Mouse (Mus musculus) neural tube, embryonic 12.5 days (tissue): ENCODE results near the gene Nrde2. TPM values are rescaled to one million over a fixed set of nuclear protein-coding genes. Genes with fewer than 3 reads are reported as not detected.

Experiments used
- ATAC-seq: fragments of 200-750 bp; cut with Nextera tagmentation; 2 replicates; pipeline ENCODE4 v1.8.0; 2017; ENCODE audit warnings: low read depth, mild to moderate bottlenecking, moderate TSS enrichment, moderate library complexity; ENCODE audit not compliant: low FRiP score
- H3K27ac ChIP-seq: fragments of 300-500 bp; sonication (generic); 2 replicates; pipeline ENCODE4 v1.5.1; 2016
- H3K27me3 ChIP-seq: fragments of 300-500 bp; sonication (generic); replicated peaks from 2 replicates; pipeline ENCODE4 v1.6.1; 2016; ENCODE audit warnings: mild to moderate bottlenecking
- H3K36me3 ChIP-seq: fragments of 300-500 bp; sonication (generic); 2 replicates; pipeline ENCODE4 v1.6.1; 2016; ENCODE audit warnings: mild to moderate bottlenecking
- H3K4me1 ChIP-seq: fragments of 300-500 bp; sonication (generic); 2 replicates; pipeline ENCODE4 v1.6.1; 2016
- H3K4me2 ChIP-seq: fragments of 300-500 bp; sonication (generic); replicated peaks from 2 replicates; pipeline ENCODE4 v1.6.1; 2016; ENCODE audit warnings: mild to moderate bottlenecking
- H3K4me3 ChIP-seq: fragments of 300-500 bp; sonication (generic); 2 replicates; pipeline ENCODE4 v1.5.1; 2016
- H3K9ac ChIP-seq: fragments of 300-500 bp; sonication (generic); 2 replicates; pipeline ENCODE4 v1.6.1; 2016; ENCODE audit warnings: mild to moderate bottlenecking
- H3K9me3 ChIP-seq: fragments of 300-500 bp; sonication (generic); 2 replicates; pipeline ENCODE4 v1.6.1; 2016; ENCODE audit warnings: mild to moderate bottlenecking
- WGBS: fragments of 180-500 bp; shearing (Covaris S2); methylation state at CpG from one replicate; pipeline ENCODE4 v1.1.7; 2016; 5-methylcytosine and 5-hydroxymethylcytosine counted together
- polyA plus RNA-seq: library from polyadenylated mRNA; unstranded; fragments of >200 nt; fragmentation: Nextera tagmentation; extraction: Ambion mirVana; gene quantifications from 2 replicates; pipeline ENCODE4 v1.2.1, GENCODE M21; 2016

Nrde2 gene
- polyA plus RNA-seq, 1 experiment from 2014 or later = 15.1 TPM

DNA sequence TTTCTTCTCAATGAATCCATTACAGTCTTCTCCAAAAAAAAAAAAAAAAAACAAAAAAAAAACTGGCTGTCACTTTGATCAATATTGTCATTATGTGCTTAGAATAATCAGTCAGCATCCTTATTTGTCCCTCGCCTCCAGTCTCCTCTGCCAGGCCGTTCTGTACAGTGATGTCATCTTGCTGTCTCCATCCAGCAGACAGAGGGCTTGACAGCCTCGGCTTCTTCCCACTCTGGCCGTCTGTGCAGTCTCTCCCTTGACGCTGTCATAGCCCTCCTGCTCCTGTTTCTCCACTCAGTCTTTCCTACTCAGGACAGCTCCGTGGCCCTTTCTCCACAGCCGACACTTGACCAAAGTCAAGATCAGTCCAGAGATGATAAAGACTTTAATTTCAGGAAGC, 13.0 kb upstream of the Nrde2 start:
- Histone ChIP-seq H3K9ac (no peak overlapping the region), H3K36me3 (no peaks in the 10 kb centered on the region), H3K4me1 (peaks cover 19% of the 10 kb centered on the region), H3K4me2 (no peak overlapping the region), H3K9me3 (no peaks in the 10 kb centered on the region), H3K27ac (no peak overlapping the region), H3K27me3 (no peaks in the 10 kb centered on the region), H3K4me3 (no peak overlapping the region)
- ATAC-seq = no peak
- WGBS = 78% methylated on average over 7 of the region's 7 CpGs

- Histone ChIP-seq H3K9me3 (no peaks in the 10 kb centered on the region), H3K4me1 (peaks cover 11% of the 10 kb centered on the region), H3K36me3 (no peaks in the 10 kb centered on the region), H3K27me3 (no peaks in the 10 kb centered on the region), H3K9ac (peak overlapping the region; percentile 33; the same call in 1 of the 2 replicates), H3K4me2 (peak overlapping the region; percentile 60), H3K27ac (peak overlapping the region; percentile 39; the same call in 1 of the 2 replicates), H3K4me3 (peak overlapping the region; percentile 26)
- ATAC-seq = peak; percentile 71
- 12% methylated on average over 28 of the region's 28 CpGs for WGBS
These were observed 8.7 kb upstream of the Nrde2 start for GRCm38 (mm10) chr12:100167931-100168871.

- Histone ChIP-seq H3K4me2 (peak overlapping the region; percentile 60), H3K9me3 (no peaks in the 10 kb centered on the region), H3K4me3 (no peak overlapping the region), H3K9ac (no peak overlapping the region), H3K4me1 (peaks cover 11% of the 10 kb centered on the region), H3K27ac (no peak overlapping the region), H3K27me3 (no peaks in the 10 kb centered on the region), H3K36me3 (no peaks in the 10 kb centered on the region)
- ATAC-seq = 0 out of 2 replicates have a peak, but pooled peaks have one; percentile 4
- WGBS = 84% methylated on average over 1 of the region's 1 CpGs
These were observed 8.0 kb upstream of the Nrde2 start for GRCm38 (mm10) chr12:100167502-100167901.

- H3K9me3 ChIP-seq = no peaks in the 10 kb centered on the region
- H3K4me1 ChIP-seq = peaks cover 11% of the 10 kb centered on the region
- no peaks in the 10 kb centered on the region for H3K27me3 ChIP-seq
- H3K4me2 ChIP-seq = no peak overlapping the region
- no peak overlapping the region for H3K9ac ChIP-seq
- H3K36me3 ChIP-seq = no peaks in the 10 kb centered on the region
- ATAC-seq = no peak
- H3K4me3 ChIP-seq = no peak overlapping the region
- no peak overlapping the region for H3K27ac ChIP-seq
- WGBS = 79% methylated on average over 8 of the region's 8 CpGs
These were observed 7.5 kb upstream of the Nrde2 start for GRCm38 (mm10) chr12:100166939-100167338.

GRCm38 (mm10) chr12:100166177-100166576, 6.7 kb upstream of the Nrde2 start:
- H3K4me2 ChIP-seq = no peak overlapping the region
- H3K36me3 ChIP-seq = no peaks in the 10 kb centered on the region
- no peak overlapping the region for H3K4me3 ChIP-seq
- no peaks in the 10 kb centered on the region for H3K27me3 ChIP-seq
- H3K9me3 ChIP-seq = no peaks in the 10 kb centered on the region
- no peak overlapping the region for H3K9ac ChIP-seq
- peak; percentile 71 for ATAC-seq
- 24% methylated on average over 3 of the region's 3 CpGs for WGBS
- peaks cover 11% of the 10 kb centered on the region for H3K4me1 ChIP-seq
- H3K27ac ChIP-seq = no peak overlapping the region

- Histone ChIP-seq H3K4me3 (no peak overlapping the region), H3K27ac (no peak overlapping the region), H3K9me3 (no peaks in the 10 kb centered on the region), H3K36me3 (no peaks in the 10 kb centered on the region), H3K4me1 (peaks cover 11% of the 10 kb centered on the region), H3K9ac (no peak overlapping the region), H3K27me3 (no peaks in the 10 kb centered on the region), H3K4me2 (no peak overlapping the region)
- WGBS = 83% methylated on average over 7 of the region's 7 CpGs
- ATAC-seq = no peak
These were observed 5.6 kb upstream of the Nrde2 start for GRCm38 (mm10) chr12:100164991-100165500.

DNA sequence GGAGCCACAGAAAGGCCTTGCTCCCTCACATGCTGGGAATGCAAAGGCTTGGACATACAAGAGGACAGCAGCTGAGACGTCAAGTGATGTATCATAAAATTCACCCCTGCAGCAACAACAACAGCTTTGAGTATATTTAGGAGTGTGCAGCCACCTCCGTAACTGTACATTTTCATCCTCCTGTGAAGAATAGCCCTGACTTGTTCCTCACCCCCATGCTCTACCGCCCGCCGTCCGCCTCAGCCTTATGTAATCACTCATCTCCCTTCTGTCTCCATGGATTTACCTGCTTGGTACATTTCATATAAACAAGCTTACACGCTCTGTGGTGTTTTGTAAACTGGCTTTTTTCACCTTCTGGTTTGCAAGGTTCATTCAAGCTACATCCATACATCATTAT, 7.0 kb downstream of the Nrde2 start:
- no peak for ATAC-seq
- Histone ChIP-seq H3K36me3 (peaks cover 32% of the 10 kb centered on the region), H3K9ac (no peak overlapping the region), H3K4me3 (no peak overlapping the region), H3K27ac (no peak overlapping the region), H3K4me2 (no peak overlapping the region), H3K4me1 (no peaks in the 10 kb centered on the region), H3K27me3 (no peaks in the 10 kb centered on the region), H3K9me3 (no peaks in the 10 kb centered on the region)
- WGBS = 86% methylated on average over 7 of the region's 7 CpGs

DNA sequence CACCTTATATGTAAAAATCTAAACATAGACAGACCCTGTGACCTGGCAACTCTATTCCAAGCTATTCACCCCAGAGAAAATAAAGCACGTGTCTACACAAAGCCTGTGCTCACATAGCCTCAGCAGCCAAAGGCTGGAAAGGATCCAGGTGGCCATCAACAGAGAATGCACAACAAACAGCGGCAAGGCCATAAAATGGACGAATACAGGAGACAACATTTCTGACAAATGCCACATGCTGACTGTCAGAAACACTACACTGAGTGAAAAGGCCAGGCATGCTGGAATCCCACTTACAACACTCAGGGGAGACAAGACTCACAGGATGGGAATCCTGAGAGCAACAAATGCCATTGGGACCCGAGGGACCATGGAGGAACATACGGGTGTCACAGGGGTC, 15.2 kb downstream of the Nrde2 start:
- WGBS = 85% methylated on average over 5 of the region's 5 CpGs
- Histone ChIP-seq H3K4me2 (no peak overlapping the region), H3K27me3 (no peaks in the 10 kb centered on the region), H3K9ac (no peak overlapping the region), H3K4me1 (no peaks in the 10 kb centered on the region), H3K36me3 (peaks cover 82% of the 10 kb centered on the region), H3K4me3 (no peak overlapping the region), H3K9me3 (no peaks in the 10 kb centered on the region), H3K27ac (no peak overlapping the region)
- ATAC-seq = no peak

GRCm38 (mm10) chr12:100143737-100144136, 15.7 kb downstream of the Nrde2 start:
- no peak overlapping the region for H3K27ac ChIP-seq
- no peak overlapping the region for H3K4me3 ChIP-seq
- no peaks in the 10 kb centered on the region for H3K9me3 ChIP-seq
- ATAC-seq = no peak
- H3K36me3 ChIP-seq = peaks cover 82% of the 10 kb centered on the region
- no peak overlapping the region for H3K9ac ChIP-seq
- WGBS = 94% methylated on average over 9 of the region's 9 CpGs
- no peak overlapping the region for H3K4me2 ChIP-seq
- H3K4me1 ChIP-seq = no peaks in the 10 kb centered on the region
- no peaks in the 10 kb centered on the region for H3K27me3 ChIP-seq

GRCm38 (mm10) chr12:100142848-100143523, 16.5 kb downstream of the Nrde2 start:
- peaks cover 83% of the 10 kb centered on the region for H3K36me3 ChIP-seq
- no peaks in the 10 kb centered on the region for H3K4me1 ChIP-seq
- H3K9me3 ChIP-seq = no peaks in the 10 kb centered on the region
- H3K9ac ChIP-seq = no peak overlapping the region
- H3K27ac ChIP-seq = no peak overlapping the region
- no peaks in the 10 kb centered on the region for H3K27me3 ChIP-seq
- no peak overlapping the region for H3K4me3 ChIP-seq
- 94% methylated on average over 11 of the region's 11 CpGs for WGBS
- H3K4me2 ChIP-seq = no peak overlapping the region
- no peak for ATAC-seq

- Histone ChIP-seq H3K27ac (no peak overlapping the region), H3K9ac (no peak overlapping the region), H3K4me3 (no peak overlapping the region), H3K4me2 (no peak overlapping the region), H3K4me1 (no peaks in the 10 kb centered on the region), H3K9me3 (no peaks in the 10 kb centered on the region), H3K27me3 (no peaks in the 10 kb centered on the region), H3K36me3 (peaks cover 71% of the 10 kb centered on the region)
- WGBS = 91% methylated on average over 3 of the region's 3 CpGs
- ATAC-seq = no peak
These were observed 24.3 kb downstream of the Nrde2 start for GRCm38 (mm10) chr12:100135117-100135516.

GRCm38 (mm10) chr12:100134395-100134936, 25.0 kb downstream of the Nrde2 start:
- Histone ChIP-seq H3K4me3 (no peak overlapping the region), H3K9ac (no peak overlapping the region), H3K9me3 (no peaks in the 10 kb centered on the region), H3K27ac (no peak overlapping the region), H3K4me1 (no peaks in the 10 kb centered on the region), H3K36me3 (peaks cover 71% of the 10 kb centered on the region), H3K4me2 (no peak overlapping the region), H3K27me3 (no peaks in the 10 kb centered on the region)
- 81% methylated on average over 11 of the region's 11 CpGs for WGBS
- ATAC-seq = no peak
